In the genomic region with DNA sequence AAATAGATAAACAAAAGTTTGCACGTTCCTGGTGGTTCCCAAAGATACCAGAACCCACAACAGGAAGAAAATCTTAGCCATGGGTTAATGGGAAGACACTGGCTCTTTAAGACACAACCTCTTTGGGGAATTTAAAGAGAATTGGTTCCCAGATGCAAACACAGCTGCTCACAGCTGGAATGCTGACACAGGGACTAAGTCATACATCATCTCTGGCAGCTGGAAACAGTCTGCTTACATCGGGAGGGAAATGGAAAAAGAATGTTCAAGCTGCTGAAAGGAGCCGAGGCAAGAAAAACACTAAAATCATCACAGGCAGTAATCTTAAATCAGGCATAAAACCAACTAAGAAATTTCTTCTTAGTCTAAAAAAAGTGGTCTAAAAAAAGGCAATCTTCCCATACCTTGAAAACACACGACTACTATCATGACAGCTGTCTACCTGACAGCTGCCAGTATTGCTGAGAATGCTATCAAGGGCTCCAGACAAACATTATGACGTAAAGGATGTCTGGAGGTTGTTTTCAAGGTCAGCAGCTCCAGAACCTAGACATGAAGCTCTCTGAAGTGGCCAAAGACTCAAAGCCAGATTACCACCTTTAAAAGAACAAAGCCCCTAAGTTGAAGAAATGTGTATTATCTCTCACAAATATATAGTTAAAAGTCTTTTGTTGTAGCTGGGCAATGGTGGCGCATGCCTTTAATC, we compare ENCODE assay signal across 9 mouse cellular contexts. TPM values are rescaled to one million over a fixed set of nuclear protein-coding genes. Genes with fewer than 3 reads are reported as not detected.
DNase-seq lines count a peak whose midpoint lies in the region; ATAC-seq and TF ChIP-seq lines count a peak whose summit lies in the region.
"Had no signal": no experiment of that assay in that cellular context is flagged by ENCODE, and none has a peak within 500 bp of the region (broad histone marks: within the 10 kb centered on the region; RNA-seq: fewer than 3 reads in every experiment).

No protein-coding gene starts in this region.

- H3K4me2 ChIP-seq in forebrain, embryonic 15.5 days (replicated peaks), result no peak overlapping the region
- H3K4me2 ChIP-seq in heart, embryonic 11.5 days, result no peak overlapping the region

- 72% methylated on average over 6 of the region's 6 CpGs for WGBS in forebrain, embryonic 15.5 days
- 86% methylated on average over 6 of the region's 6 CpGs for WGBS in forebrain, embryonic 10.5 days
- WGBS in heart, embryonic 11.5 days (ENCODE audit: insufficient replicate concordance), result 37% methylated on average over 6 of the region's 6 CpGs
- 49% methylated on average over 6 of the region's 6 CpGs for WGBS in kidney, adult 2 months

- H3K27me3 ChIP-seq in forebrain, embryonic 15.5 days, result no peaks in the 10 kb centered on the region
- H3K27me3 ChIP-seq in forebrain, embryonic 10.5 days (ENCODE audit: poor library complexity, severe bottlenecking), result no peaks in the 10 kb centered on the region
- H3K27me3 ChIP-seq in heart, embryonic 11.5 days (ENCODE audit: control insufficient read depth, insufficient read depth, low read length), result no peaks in the 10 kb centered on the region
- H3K27me3 ChIP-seq in kidney, adult 2 months (replicated peaks; ENCODE audit: control insufficient read depth, insufficient read depth, low read length), result no peaks in the 10 kb centered on the region

- no peak overlapping the region for H3K4me3 ChIP-seq in forebrain, embryonic 15.5 days
- no peak overlapping the region for H3K4me3 ChIP-seq in forebrain, embryonic 10.5 days
- H3K4me3 ChIP-seq in heart, embryonic 11.5 days (ENCODE audit: low read depth, low read length), result no peak overlapping the region
- no peak overlapping the region for H3K4me3 ChIP-seq in kidney, adult 2 months (ENCODE audit: insufficient read depth, low read depth, low read length)

- no peak for TF ChIP-seq CTCF in kidney, adult 2 months (conservative IDR thresholded peaks at IDR 0.05; ENCODE audit: insufficient read depth, insufficient read length, low read depth, low read length)

- no peaks in the 10 kb centered on the region for H3K9me3 ChIP-seq in forebrain, embryonic 15.5 days
- no peaks in the 10 kb centered on the region for H3K9me3 ChIP-seq in forebrain, embryonic 10.5 days
- H3K9me3 ChIP-seq in heart, embryonic 11.5 days (replicated peaks; ENCODE audit: control insufficient read depth, low read length), result no peaks in the 10 kb centered on the region

- peaks cover 8% of the 10 kb centered on the region; the same call in 1 of the 2 replicates for H3K4me1 ChIP-seq in forebrain, embryonic 15.5 days
- no peaks in the 10 kb centered on the region for H3K4me1 ChIP-seq in forebrain, embryonic 10.5 days
- peaks cover 6% of the 10 kb centered on the region; the same call in 1 of the 2 replicates for H3K4me1 ChIP-seq in heart, embryonic 11.5 days (ENCODE audit: control insufficient read depth, insufficient read depth, low read length)
- peaks cover 4% of the 10 kb centered on the region; the same call in 1 of the 2 replicates for H3K4me1 ChIP-seq in kidney, adult 2 months (ENCODE audit: control insufficient read depth, insufficient read depth, low read length)

- H3K9ac ChIP-seq in forebrain, embryonic 15.5 days (replicated peaks), result no peak overlapping the region
- no peak overlapping the region for H3K9ac ChIP-seq in heart, embryonic 11.5 days (ENCODE audit: low read depth, low read length)

- no peak for DNase-seq in forebrain, embryonic 10.5 days (ENCODE audit: extremely low spot score, low spot score)
- DNase-seq in kidney, adult 2 months, result peak; percentile 73
- peak; percentile 75 for DNase-seq in mesoderm, embryonic 11.5 days (ENCODE audit: low read depth, low spot score)
- no peak for DNase-seq in adrenal gland, postnatal 14 days
- DNase-seq: adrenal gland, adult 8-10 months had no signal

- H3K27ac ChIP-seq in forebrain, embryonic 15.5 days (replicated peaks), result peak overlapping the region; percentile 46
- H3K27ac ChIP-seq in forebrain, embryonic 10.5 days, result no peak overlapping the region
- peak overlapping the region; percentile 65 for H3K27ac ChIP-seq in heart, embryonic 11.5 days (ENCODE audit: low read depth, low read length)
- peak overlapping the region; percentile 85 for H3K27ac ChIP-seq in kidney, adult 2 months (ENCODE audit: insufficient read depth, low read depth, low read length)

- TF ChIP-seq POLR2A in kidney, adult 2 months (IDR thresholded peaks at IDR 0.05; ENCODE audit: low read depth, low read length), result no peak

- ATAC-seq in forebrain, embryonic 15.5 days (replicated peaks), result no peak
- ATAC-seq in heart, embryonic 11.5 days (replicated peaks; ENCODE audit: insufficient number of reproducible peaks, low FRiP score, low TSS enrichment), result no peak; the same call in 1 of the 2 replicates
- ATAC-seq in CD4-positive, CD25-positive, alpha-beta regulatory T cell, adult 4 months, result no peak
- ATAC-seq in erythroblast, adult 5-6 weeks (replicated peaks; ENCODE audit: low FRiP score, poor library complexity, severe bottlenecking), result no peak

- H3K36me3 ChIP-seq in forebrain, embryonic 15.5 days, result peaks cover 55% of the 10 kb centered on the region
- H3K36me3 ChIP-seq in forebrain, embryonic 10.5 days (replicated peaks), result peaks cover 100% of the 10 kb centered on the region
- H3K36me3 ChIP-seq in heart, embryonic 11.5 days (ENCODE audit: control insufficient read depth, insufficient read depth, low read length), result peaks cover 24% of the 10 kb centered on the region
- H3K36me3 ChIP-seq in kidney, adult 2 months (ENCODE audit: control insufficient read depth, insufficient read depth, low read length), result peaks cover 8% of the 10 kb centered on the region

RNA-seq across cellular contexts. Expression of gene Smug1, which starts 35.3 kb away (rescaled TPM):
- polyA plus RNA-seq in forebrain, embryonic 15.5 days (2015; fragmentation: Nextera tagmentation; extraction: Ambion mirVana), result 24.7 and 26.8 TPM in 2 replicates
- 21.7 and 21.8 TPM in 2 replicates for polyA plus RNA-seq in forebrain, embryonic 10.5 days (2016; fragmentation: Nextera tagmentation; extraction: Ambion mirVana)
- polyA plus RNA-seq in heart, embryonic 11.5 days (2014; fragmentation: Nextera tagmentation; extraction: Ambion mirVana), result 14.7 and 17.7 TPM in 2 replicates
- 15.5 and 19.4 TPM in 2 replicates for polyA plus RNA-seq in kidney, adult 2 months (2012; rRNA removed)
- 10.9 and 17.6 TPM in 2 replicates for total RNA-seq in adrenal gland, postnatal 14 days (2021)
- polyA plus RNA-seq in CD4-positive, CD25-positive, alpha-beta regulatory T cell, adult 4 months (2017; shearing (Covaris generic)), result 1 to 10 TPM; 6.0 to 8.1 TPM
- total RNA-seq in erythroblast, adult 5-6 weeks (2015; ENCODE audit: low replicate concordance), result 1.5 TPM in 1 of 2 replicates, not detected in the other
- 0.70 and 1.0 TPM in 2 replicates for total RNA-seq in erythroblast, adult 5-6 weeks (2017; ENCODE audit: low replicate concordance)

RNA-seq across cellular contexts. Expression of gene Cbx5, which starts 37.4 kb away (rescaled TPM):
- polyA plus RNA-seq in forebrain, embryonic 15.5 days (2015; fragmentation: Nextera tagmentation; extraction: Ambion mirVana), result 134 and 139 TPM in 2 replicates
- polyA plus RNA-seq in forebrain, embryonic 10.5 days (2016; fragmentation: Nextera tagmentation; extraction: Ambion mirVana), result 212 and 221 TPM in 2 replicates
- 139 and 146 TPM in 2 replicates for polyA plus RNA-seq in heart, embryonic 11.5 days (2014; fragmentation: Nextera tagmentation; extraction: Ambion mirVana)
- polyA plus RNA-seq in kidney, adult 2 months (2012; rRNA removed), result 18.8 and 26.9 TPM in 2 replicates
- total RNA-seq in adrenal gland, postnatal 14 days (2021), result 73.0 and 73.8 TPM in 2 replicates
- polyA plus RNA-seq in CD4-positive, CD25-positive, alpha-beta regulatory T cell, adult 4 months (2017; shearing (Covaris generic)), result 10 to 100 TPM; 20.0 to 24.9 TPM
- 42.0 and 42.1 TPM in 2 replicates for total RNA-seq in erythroblast, adult 5-6 weeks (2015; ENCODE audit: low replicate concordance)
- 49.5 and 57.4 TPM in 2 replicates for total RNA-seq in erythroblast, adult 5-6 weeks (2017; ENCODE audit: low replicate concordance)

RNA-seq across cellular contexts. Expression of gene Hnrnpa1, which starts 38.0 kb away (rescaled TPM):
- 995 and 1,028 TPM in 2 replicates for polyA plus RNA-seq in forebrain, embryonic 15.5 days (2015; fragmentation: Nextera tagmentation; extraction: Ambion mirVana)
- 1,920 and 1,979 TPM in 2 replicates for polyA plus RNA-seq in forebrain, embryonic 10.5 days (2016; fragmentation: Nextera tagmentation; extraction: Ambion mirVana)
- polyA plus RNA-seq in heart, embryonic 11.5 days (2014; fragmentation: Nextera tagmentation; extraction: Ambion mirVana), result 572 and 590 TPM in 2 replicates
- 50.0 and 69.3 TPM in 2 replicates for polyA plus RNA-seq in kidney, adult 2 months (2012; rRNA removed)
- total RNA-seq in adrenal gland, postnatal 14 days (2021), result 273 and 322 TPM in 2 replicates
- 100 to 1,000 TPM; 322 to 361 TPM for polyA plus RNA-seq in CD4-positive, CD25-positive, alpha-beta regulatory T cell, adult 4 months (2017; shearing (Covaris generic))
- total RNA-seq in erythroblast, adult 5-6 weeks (2015; ENCODE audit: low replicate concordance), result 130 and 135 TPM in 2 replicates
- total RNA-seq in erythroblast, adult 5-6 weeks (2017; ENCODE audit: low replicate concordance), result 189 and 286 TPM in 2 replicates

RNA-seq across cellular contexts. Expression of gene Nfe2, which starts 56.0 kb away (rescaled TPM):
- 0.38 and 0.63 TPM in 2 replicates for polyA plus RNA-seq in forebrain, embryonic 15.5 days (2015; fragmentation: Nextera tagmentation; extraction: Ambion mirVana)
- polyA plus RNA-seq in forebrain, embryonic 10.5 days (2016; fragmentation: Nextera tagmentation; extraction: Ambion mirVana), result 5.5 and 8.3 TPM in 2 replicates
- polyA plus RNA-seq in heart, embryonic 11.5 days (2014; fragmentation: Nextera tagmentation; extraction: Ambion mirVana), result 21.9 and 24.2 TPM in 2 replicates
- polyA plus RNA-seq in kidney, adult 2 months (2012; rRNA removed), result 0.58 and 1.0 TPM in 2 replicates
- 1.0 and 4.7 TPM in 2 replicates for total RNA-seq in adrenal gland, postnatal 14 days (2021)
- polyA plus RNA-seq in CD4-positive, CD25-positive, alpha-beta regulatory T cell, adult 4 months (2017; shearing (Covaris generic)), result under 1 TPM; 0.34 to 0.84 TPM
- 449 and 473 TPM in 2 replicates for total RNA-seq in erythroblast, adult 5-6 weeks (2015; ENCODE audit: low replicate concordance)
- 629 and 671 TPM in 2 replicates for total RNA-seq in erythroblast, adult 5-6 weeks (2017; ENCODE audit: low replicate concordance)

Comparison
In these comparisons a context has a peak if more than half of its experiments do, and no peak if none do; other contexts are left out.
1. DNase-seq: peak in kidney, adult 2 months (single experiment) and mesoderm, embryonic 11.5 days (single experiment); none in forebrain, embryonic 10.5 days (single experiment) and adrenal gland, postnatal 14 days (single experiment).